Mouse (Mus musculus): ENCODE measurements around the gene Nsg1.

DNA sequence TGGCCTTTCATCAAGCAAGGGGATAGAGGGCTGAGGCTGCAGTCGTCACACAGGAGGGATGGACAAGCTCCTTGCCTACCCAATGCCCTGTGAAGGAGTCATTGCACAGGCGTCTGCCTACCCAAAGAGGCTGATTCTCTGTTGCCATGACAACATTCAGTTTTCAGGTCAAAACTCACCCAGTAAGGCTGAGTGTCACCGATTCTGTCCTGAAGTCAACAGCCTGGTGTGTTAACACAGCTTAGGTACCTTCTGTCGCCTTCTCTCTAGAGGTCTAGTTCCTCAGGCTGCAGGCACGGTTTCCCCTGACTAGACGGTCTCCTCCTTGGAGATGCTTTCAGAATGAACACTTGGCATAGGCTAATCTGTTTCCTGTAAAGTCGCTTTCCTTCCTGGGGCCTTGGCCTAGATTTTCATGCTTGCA is 45.6 kb upstream of the Nsg1 start:
- TF ChIP-seq CTCF (IDR thresholded peaks at IDR 0.05; ENCODE audit: control insufficient read depth, insufficient read depth, low read length) = no peak
- no peak for TF ChIP-seq POLR2A (IDR thresholded peaks at IDR 0.05; ENCODE audit: borderline replicate concordance, control insufficient read depth, low read depth, low read length)
